Mouse (Mus musculus) midbrain, embryonic 12.5 days (tissue): ENCODE results near the gene Snta1. TPM values are rescaled to one million over a fixed set of nuclear protein-coding genes. Genes with fewer than 3 reads are reported as not detected.

Experiments used
- ATAC-seq: fragments of 200-750 bp; cut with Nextera tagmentation; 2 replicates; pipeline ENCODE4 v1.8.0; 2017; ENCODE audit warnings: low read depth, moderate TSS enrichment, moderate library complexity; ENCODE audit not compliant: low FRiP score
- H3K27ac ChIP-seq: fragments of 300-500 bp; sonication (generic); replicated peaks from 2 replicates; pipeline ENCODE4 v1.5.1; 2016; ENCODE audit warnings: mild to moderate bottlenecking
- H3K27me3 ChIP-seq: fragments of 300-500 bp; sonication (generic); 2 replicates; pipeline ENCODE4 v1.6.1; 2016; ENCODE audit warnings: mild to moderate bottlenecking
- H3K36me3 ChIP-seq: fragments of 300-500 bp; sonication (generic); 2 replicates; pipeline ENCODE4 v1.6.1; 2016
- H3K4me1 ChIP-seq: fragments of 300-500 bp; sonication (generic); 2 replicates; pipeline ENCODE4 v1.6.1; 2016
- H3K4me2 ChIP-seq: fragments of 300-500 bp; sonication (generic); replicated peaks from 2 replicates; pipeline ENCODE4 v1.6.1; 2016; ENCODE audit warnings: mild to moderate bottlenecking, moderate library complexity
- H3K4me3 ChIP-seq: fragments of 300-500 bp; sonication (generic); 2 replicates; pipeline ENCODE4 v1.5.1; 2016; ENCODE audit warnings: mild to moderate bottlenecking
- H3K9ac ChIP-seq: fragments of 300-500 bp; sonication (generic); replicated peaks from 2 replicates; pipeline ENCODE4 v1.6.1; 2016; ENCODE audit warnings: mild to moderate bottlenecking, moderate library complexity
- H3K9me3 ChIP-seq: fragments of 300-500 bp; sonication (generic); 2 replicates; pipeline ENCODE4 v1.6.1; 2016; ENCODE audit warnings: mild to moderate bottlenecking
- WGBS: fragments of 180-500 bp; shearing (Covaris S2); methylation state at CpG from one replicate; pipeline ENCODE4 v1.1.7; 2016; 5-methylcytosine and 5-hydroxymethylcytosine counted together
- polyA plus RNA-seq: library from polyadenylated mRNA; unstranded; fragments of >200 nt; fragmentation: Nextera tagmentation; extraction: Ambion mirVana; gene quantifications from 2 replicates; pipeline ENCODE4 v1.2.1, GENCODE M21; 2016

Snta1 gene
- polyA plus RNA-seq, 1 experiment from 2014 or later: 8.6 TPM

DNA sequence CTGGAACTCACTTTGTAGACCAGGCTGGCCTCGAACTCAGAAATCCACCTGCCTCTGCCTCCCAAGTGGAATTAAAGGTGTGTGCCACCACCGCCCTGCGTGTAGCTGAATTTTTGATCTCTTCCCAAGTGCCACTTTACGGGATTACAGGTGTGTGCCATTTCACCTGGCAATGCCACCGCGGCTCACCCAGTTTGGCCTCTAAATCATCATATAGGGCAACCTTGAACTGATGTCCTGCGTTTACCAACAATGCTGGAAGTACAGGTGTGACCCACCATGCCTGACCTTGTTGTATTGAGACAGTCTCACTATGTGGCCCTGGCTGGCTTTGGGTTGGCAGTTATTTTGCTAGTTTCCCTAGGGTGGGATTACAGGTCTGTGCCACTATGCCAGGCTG lies 26.8 kb upstream of the Snta1 start:
- no peaks in the 10 kb centered on the region for H3K27me3 ChIP-seq
- H3K9me3 ChIP-seq: no peaks in the 10 kb centered on the region
- whole genome bisulfite sequencing: 95% methylated on average over 7 of the region's 7 CpGs
- no peak overlapping the region for H3K4me3 ChIP-seq
- ATAC-seq: no peak
- H3K9ac ChIP-seq: no peak overlapping the region
- H3K27ac ChIP-seq: no peak overlapping the region
- no peaks in the 10 kb centered on the region for H3K36me3 ChIP-seq
- H3K4me1 ChIP-seq: peaks cover 21% of the 10 kb centered on the region
- no peak overlapping the region for H3K4me2 ChIP-seq

DNA sequence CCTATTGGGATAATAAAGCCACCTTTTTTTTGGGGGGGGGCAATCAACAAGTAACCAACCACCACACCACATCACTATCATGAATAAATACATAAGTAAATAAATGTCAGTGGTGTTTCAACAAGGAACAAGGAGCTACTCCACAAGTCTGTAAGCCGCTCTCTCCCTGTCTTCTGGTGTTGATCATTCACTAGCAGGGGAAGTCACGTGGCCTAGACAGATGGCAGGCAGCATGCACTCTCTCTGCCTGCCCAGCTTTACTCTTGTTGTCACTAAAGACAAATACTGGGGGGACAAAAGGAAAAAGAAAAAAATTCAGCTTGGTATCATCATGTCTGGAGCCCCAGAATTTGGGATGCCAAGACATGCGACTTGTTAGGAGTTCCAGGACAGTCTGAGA lies 25.5 kb upstream of the Snta1 start:
- no peak for ATAC-seq
- H3K27ac ChIP-seq: 0 out of 2 replicates have a peak overlapping the region, but pooled peaks have one; percentile 15

DNA sequence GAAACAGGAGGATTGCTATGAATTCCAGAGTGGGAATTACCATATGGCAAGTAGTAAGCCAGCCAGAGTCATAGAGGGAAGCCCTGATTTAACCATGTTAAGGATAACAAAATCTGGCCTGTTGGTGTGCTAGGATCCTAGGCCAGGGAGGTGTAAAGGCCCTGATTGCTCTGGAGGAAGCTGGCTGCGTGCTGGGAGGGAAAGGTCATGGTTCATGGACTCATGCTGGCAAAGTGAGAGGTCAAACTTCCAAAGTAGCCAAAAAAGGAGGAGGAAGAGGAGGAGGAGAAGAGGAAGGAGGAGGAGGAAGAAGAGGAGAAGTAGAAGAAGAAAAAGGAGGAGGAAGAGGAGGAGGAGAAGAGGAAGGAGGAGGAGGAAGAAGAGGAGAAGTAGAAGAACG lies 24.8 kb upstream of the Snta1 start:
- Histone ChIP-seq H3K4me3 (no peak overlapping the region), H3K27me3 (no peaks in the 10 kb centered on the region), H3K27ac (no peak overlapping the region), H3K4me2 (no peak overlapping the region), H3K9me3 (no peaks in the 10 kb centered on the region), H3K9ac (no peak overlapping the region), H3K36me3 (no peaks in the 10 kb centered on the region), H3K4me1 (peaks cover 11% of the 10 kb centered on the region)
- no peak for ATAC-seq
- 66% methylated on average over 2 of the region's 2 CpGs for WGBS

More for the DNA sequence above, 25.5 kb upstream of the Snta1 start:
- WGBS: 60% methylated on average over 3 of the region's 3 CpGs
- Histone ChIP-seq H3K4me3 (no peak overlapping the region), H3K36me3 (no peaks in the 10 kb centered on the region), H3K4me2 (no peak overlapping the region), H3K4me1 (peaks cover 9% of the 10 kb centered on the region), H3K9ac (no peak overlapping the region), H3K27me3 (no peaks in the 10 kb centered on the region), H3K9me3 (no peaks in the 10 kb centered on the region)

DNA sequence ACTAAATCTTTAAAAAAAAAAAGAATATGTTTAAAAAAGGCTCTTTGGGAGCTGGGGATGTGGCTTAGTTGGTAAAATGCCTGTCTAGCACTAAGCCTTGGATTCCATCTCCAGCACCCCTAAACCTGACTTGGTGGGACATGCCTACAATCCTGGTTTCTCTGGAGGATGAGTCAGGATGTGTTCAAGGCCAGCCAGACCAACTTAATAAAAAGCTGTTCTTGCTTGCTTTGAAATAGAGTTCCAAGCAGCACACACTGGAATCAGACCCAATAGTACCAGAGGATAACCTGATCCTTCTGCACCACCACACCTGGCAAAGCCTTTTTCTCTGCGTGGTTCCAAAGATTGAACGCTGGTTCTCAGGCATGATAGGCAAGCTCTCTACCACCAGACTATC lies 22.7 kb upstream of the Snta1 start:
- Histone ChIP-seq H3K4me3 (no peak overlapping the region), H3K9ac (no peak overlapping the region), H3K27me3 (no peaks in the 10 kb centered on the region), H3K4me2 (no peak overlapping the region), H3K36me3 (no peaks in the 10 kb centered on the region), H3K27ac (no peak overlapping the region), H3K9me3 (no peaks in the 10 kb centered on the region), H3K4me1 (peaks cover 22% of the 10 kb centered on the region)
- 94% methylated on average over 2 of the region's 2 CpGs for WGBS
- ATAC-seq: no peak

DNA sequence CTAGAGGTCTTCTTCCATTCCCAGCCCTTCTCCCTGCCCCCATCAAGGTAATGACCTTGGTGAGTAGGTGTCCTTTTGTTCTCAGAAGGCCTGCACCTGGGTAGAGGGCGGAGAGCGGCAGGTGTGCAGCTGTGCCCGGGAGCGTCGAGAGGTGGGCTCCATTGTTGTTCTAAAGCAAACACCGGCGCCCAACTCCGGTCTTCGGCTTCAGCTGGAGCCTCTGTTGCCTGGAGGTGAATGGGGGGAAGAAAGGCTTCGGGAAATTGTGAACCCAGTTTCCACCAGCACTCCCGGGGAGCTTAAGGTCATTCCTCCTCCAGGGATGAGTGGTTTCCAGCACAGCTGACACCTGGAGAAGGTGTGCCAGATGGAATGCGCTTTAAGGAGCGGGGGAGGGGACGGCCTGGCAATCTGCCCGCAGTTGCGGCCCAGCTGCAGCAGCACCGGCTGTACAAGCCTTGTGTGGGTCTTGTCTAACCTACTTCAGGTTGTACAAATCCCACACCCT lies 20.0 kb upstream of the Snta1 start:
- no peaks in the 10 kb centered on the region for H3K36me3 ChIP-seq
- 20% methylated on average over 17 of the region's 17 CpGs for WGBS
- H3K4me3 ChIP-seq: no peak overlapping the region
- ATAC-seq: no peak
- H3K9me3 ChIP-seq: no peaks in the 10 kb centered on the region
- H3K4me2 ChIP-seq: 0 out of 2 replicates have a peak overlapping the region, but pooled peaks have one; percentile 4
- peak overlapping the region; percentile 98 for H3K27ac ChIP-seq
- H3K27me3 ChIP-seq: no peaks in the 10 kb centered on the region
- no peak overlapping the region for H3K9ac ChIP-seq
- H3K4me1 ChIP-seq: peaks cover 22% of the 10 kb centered on the region

DNA sequence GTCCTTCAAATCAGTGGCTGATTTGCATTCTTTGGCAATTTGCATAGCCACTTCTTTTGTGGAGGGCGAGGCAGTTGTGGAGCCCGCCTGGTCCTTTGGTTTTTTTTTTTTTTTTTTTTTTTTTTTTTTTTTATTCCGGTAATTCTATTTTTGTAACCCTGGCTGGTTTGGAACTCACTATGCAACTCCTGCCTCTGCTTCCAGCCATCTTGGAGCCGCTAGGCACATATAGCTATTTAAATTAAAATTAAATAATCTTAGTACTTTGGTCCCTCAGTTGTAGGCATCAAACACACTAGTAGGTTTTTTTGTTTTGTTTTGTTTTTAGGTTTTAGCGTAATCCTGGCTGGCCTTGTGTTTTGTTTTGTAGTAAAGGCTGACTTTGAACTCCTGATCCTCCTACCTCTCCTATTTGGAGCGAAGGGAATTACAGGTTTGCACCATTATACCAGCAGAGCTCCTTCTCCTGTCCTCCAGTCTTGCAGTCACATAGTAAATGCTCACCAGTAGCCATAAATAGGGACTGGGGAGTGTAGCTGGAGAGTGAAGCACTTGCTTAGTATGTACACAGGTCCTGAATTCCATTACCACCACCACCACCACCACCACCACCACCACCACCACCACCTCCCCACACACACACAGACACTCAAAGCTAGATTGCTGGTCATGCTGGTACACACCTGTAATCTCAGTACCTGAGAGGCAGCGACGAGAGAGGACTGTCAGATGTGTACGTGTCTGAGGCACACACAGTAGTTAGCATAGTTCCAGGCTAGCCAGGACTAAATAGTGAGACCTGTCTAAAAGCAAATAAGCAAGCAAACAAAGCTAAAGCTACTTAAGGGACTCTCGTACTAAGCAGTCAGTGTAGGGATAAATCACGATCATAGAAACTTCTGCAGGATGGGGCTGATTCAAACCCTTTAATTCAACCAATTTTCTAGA lies 19.3 kb upstream of the Snta1 start:
- H3K4me1 ChIP-seq: peaks cover 24% of the 10 kb centered on the region
- no peak for ATAC-seq
- WGBS: 21% methylated on average over 11 of the region's 11 CpGs
- H3K36me3 ChIP-seq: no peaks in the 10 kb centered on the region
- H3K9ac ChIP-seq: peak overlapping the region; percentile 63
- H3K27ac ChIP-seq: peak overlapping the region; percentile 98
- no peaks in the 10 kb centered on the region for H3K9me3 ChIP-seq
- peak overlapping the region; percentile 37 for H3K4me3 ChIP-seq
- H3K27me3 ChIP-seq: no peaks in the 10 kb centered on the region
- peak overlapping the region; percentile 58 for H3K4me2 ChIP-seq

DNA sequence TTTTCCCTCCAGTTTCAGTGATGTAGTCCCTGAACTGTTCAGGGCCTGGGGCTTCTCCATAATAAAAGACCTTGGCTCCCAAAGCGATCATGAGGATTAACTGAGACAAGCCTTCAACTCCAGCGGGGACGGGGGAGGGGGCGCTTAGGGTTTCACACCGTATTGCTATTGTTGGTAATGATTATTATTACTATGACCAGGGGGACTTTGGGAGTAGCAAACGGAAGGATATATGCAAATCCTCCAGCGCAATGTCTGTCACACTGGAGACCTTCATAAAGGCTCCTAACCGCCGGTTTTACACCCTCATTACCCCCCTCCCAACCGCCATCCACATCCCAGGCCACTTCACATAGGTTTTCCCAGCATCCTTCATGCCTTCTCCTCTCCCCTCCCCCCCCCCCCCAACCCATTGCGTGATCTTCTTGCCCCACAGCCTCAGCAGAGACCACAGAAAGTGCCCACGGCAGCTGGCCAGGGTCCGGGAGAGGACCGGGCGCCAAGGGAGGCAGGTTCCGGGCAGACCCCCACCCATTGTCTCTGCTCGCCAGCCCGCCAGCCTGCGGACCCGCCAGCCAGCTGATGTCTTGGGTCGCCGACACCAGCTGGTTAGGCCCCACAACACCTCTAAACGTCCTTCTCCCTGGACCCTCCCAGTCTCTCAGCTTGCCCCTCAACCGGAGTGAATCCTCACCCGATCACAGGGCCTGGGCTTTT lies 18.4 kb upstream of the Snta1 start:
- H3K9ac ChIP-seq: peak overlapping the region; percentile 63
- H3K4me1 ChIP-seq: peaks cover 32% of the 10 kb centered on the region
- H3K27ac ChIP-seq: peak overlapping the region; percentile 98
- H3K27me3 ChIP-seq: no peaks in the 10 kb centered on the region
- WGBS: 1% methylated on average over 25 of the region's 25 CpGs
- no peaks in the 10 kb centered on the region for H3K9me3 ChIP-seq
- peak overlapping the region; percentile 37 for H3K4me3 ChIP-seq
- no peaks in the 10 kb centered on the region for H3K36me3 ChIP-seq
- ATAC-seq: peak; percentile 91
- H3K4me2 ChIP-seq: peak overlapping the region; percentile 58

DNA sequence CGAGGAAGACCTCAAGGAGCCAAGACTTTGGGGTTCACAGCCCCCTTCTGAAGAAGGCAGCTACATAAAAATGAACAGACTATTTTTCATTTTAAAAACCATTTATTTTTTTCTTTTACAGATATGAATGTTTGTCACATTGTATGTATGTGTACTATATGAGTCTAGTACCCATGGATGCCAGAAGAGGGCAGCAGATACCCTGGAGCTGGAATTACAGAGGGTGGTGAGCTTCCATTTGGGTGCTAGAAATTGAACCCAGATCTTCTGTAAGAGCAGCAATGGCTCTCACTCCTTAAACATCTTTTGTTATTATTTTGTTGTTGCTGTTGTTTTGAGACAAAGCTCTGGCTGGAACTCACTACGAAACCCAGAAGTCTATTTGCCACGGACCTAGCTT lies 17.6 kb upstream of the Snta1 start:
- Histone ChIP-seq H3K27me3 (no peaks in the 10 kb centered on the region), H3K4me3 (no peak overlapping the region), H3K36me3 (no peaks in the 10 kb centered on the region), H3K4me2 (peak overlapping the region; percentile 58; the same call in 1 of the 2 replicates), H3K27ac (peak overlapping the region; percentile 98), H3K9ac (no peak overlapping the region), H3K9me3 (no peaks in the 10 kb centered on the region), H3K4me1 (peaks cover 38% of the 10 kb centered on the region)
- 87% methylated on average over 3 of the region's 3 CpGs for WGBS
- no peak for ATAC-seq

DNA sequence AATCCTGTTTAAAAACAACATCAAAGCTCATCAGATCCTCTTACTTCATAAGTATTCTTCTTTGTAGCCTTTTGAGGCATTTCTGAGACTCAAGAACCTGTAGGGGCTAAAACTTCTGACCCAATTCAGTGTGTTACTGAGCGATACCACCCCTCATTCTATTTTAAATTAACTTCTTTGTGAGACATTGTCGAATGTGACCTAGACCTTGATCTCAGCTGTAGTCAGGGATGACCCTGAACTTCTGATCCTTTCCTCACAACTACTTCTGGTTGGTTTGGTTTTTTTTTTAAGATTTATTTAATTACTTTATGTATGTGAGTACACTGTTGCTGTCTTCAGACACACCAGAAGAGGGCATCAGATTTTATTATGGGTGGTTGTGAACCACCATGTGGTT lies 15.6 kb upstream of the Snta1 start:
- no peaks in the 10 kb centered on the region for H3K36me3 ChIP-seq
- H3K9me3 ChIP-seq: no peaks in the 10 kb centered on the region
- H3K4me2 ChIP-seq: no peak overlapping the region
- no peak overlapping the region for H3K27ac ChIP-seq
- H3K9ac ChIP-seq: no peak overlapping the region
- no peak for ATAC-seq
- WGBS: 84% methylated on average over 2 of the region's 2 CpGs
- peaks cover 45% of the 10 kb centered on the region for H3K4me1 ChIP-seq
- H3K27me3 ChIP-seq: no peaks in the 10 kb centered on the region
- H3K4me3 ChIP-seq: no peak overlapping the region

DNA sequence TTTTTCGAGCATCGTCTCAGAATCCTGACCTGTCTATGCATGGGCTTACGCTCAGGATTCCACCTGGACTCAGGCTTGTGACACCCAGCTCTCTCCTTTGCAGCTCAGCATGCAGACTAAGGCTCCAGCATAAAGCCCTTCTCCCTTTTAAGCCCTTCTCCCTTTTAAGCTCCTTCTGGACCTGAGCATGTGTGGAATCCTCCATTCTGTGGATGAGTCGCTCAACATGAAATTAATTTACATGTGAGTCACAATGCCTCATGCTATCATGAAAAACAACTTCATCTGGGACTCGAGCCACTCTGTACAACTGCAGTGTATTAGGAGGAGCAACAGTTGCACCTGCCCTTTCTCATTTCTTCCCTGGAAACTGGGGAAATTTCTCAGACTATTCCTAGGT lies 14.3 kb upstream of the Snta1 start:
- H3K9ac ChIP-seq: no peak overlapping the region

DNA sequence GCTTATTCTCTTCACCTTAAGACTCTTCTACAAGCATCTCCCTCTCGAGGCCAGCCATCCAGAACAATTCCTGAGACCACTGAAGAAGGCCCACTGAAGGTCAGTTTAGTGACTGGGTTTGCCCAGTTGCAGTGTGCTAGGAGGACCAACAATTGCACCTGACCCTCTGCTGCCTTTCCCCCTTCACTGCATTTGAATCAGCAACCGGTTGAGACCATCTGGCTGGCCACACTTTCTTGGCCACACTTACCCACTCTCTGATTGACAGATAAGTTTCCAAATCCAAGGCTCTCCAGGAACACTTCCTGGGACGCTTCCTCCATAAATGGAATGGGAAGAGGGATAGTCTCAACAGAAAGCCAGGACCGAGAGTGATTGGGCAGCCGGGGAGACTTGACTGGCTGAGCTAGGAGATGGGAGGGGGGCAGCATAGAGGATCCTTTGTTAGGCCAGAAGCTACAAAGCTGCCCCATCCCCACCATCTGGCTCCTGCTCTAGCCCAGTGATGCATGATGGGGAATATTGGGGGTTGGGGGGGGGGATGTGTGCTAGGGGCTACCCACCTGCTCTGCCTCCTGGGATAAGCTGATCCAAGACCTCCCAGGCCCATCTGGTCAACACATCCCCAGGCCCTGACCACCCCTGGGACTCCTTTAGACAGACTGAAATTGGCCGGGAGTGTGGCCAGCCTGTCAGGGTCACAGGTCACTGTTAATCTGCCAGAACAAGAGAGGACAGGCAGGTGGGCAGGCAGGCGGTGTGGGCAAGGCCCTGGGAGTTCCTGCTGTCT lies 13.2 kb upstream of the Snta1 start:
- peak; percentile 85 for ATAC-seq
- Histone ChIP-seq H3K27ac (peak overlapping the region; percentile 88), H3K4me2 (peak overlapping the region; percentile 14; the same call in 1 of the 2 replicates), H3K4me1 (peaks cover 26% of the 10 kb centered on the region), H3K4me3 (no peak overlapping the region), H3K9ac (no peak overlapping the region; the same call in 1 of the 2 replicates), H3K36me3 (no peaks in the 10 kb centered on the region), H3K27me3 (no peaks in the 10 kb centered on the region), H3K9me3 (no peaks in the 10 kb centered on the region)
- 18% methylated on average over 7 of the region's 7 CpGs for WGBS

More for the DNA sequence above, 14.3 kb upstream of the Snta1 start:
- Histone ChIP-seq H3K27ac (peak overlapping the region; percentile 88), H3K36me3 (no peaks in the 10 kb centered on the region), H3K4me1 (peaks cover 33% of the 10 kb centered on the region), H3K4me3 (no peak overlapping the region), H3K27me3 (no peaks in the 10 kb centered on the region), H3K9me3 (no peaks in the 10 kb centered on the region), H3K4me2 (no peak overlapping the region)
- 60% methylated on average over 5 of the region's 5 CpGs for WGBS
- ATAC-seq: no peak
